Mouse (Mus musculus): Measurements from ENCODE around the gene Opcml.

DNA sequence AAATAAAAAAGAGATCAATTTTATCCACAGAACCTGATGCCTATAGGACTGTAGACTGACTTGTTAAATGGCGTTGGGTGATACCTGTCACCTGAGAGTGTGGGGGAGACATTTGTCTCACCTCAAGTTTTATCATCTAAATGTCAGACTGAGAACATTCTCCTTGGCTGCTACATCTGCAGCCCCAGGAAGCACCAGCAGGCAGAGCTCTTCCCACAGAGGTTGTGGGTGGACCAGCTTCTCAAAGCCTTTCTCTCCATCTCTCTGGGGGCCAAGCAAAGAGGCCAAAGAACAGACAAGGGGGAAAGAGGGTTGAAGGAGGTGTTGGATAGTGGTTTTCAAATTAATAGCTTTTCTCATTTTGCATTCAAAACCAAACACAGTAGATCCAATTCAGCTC, 998.9 kb downstream of the Opcml start:
- TF ChIP-seq CTCF (IDR thresholded peaks at IDR 0.05; ENCODE audit: borderline replicate concordance, insufficient read depth, low read length) (no peak), POLR2A (IDR thresholded peaks at IDR 0.05; ENCODE audit: low read depth, low read length) (no peak)

Measured in embryonic fibroblast, embryonic 13.5 days (primary cell).